Mouse (Mus musculus) kidney, adult 9 months (tissue): ENCODE measurements around the gene Pld1.

Experiments
- DNase-seq: peaks from one replicate; pipeline ENCODE4 v3.0.0; 2022

The Pld1 gene

DNA sequence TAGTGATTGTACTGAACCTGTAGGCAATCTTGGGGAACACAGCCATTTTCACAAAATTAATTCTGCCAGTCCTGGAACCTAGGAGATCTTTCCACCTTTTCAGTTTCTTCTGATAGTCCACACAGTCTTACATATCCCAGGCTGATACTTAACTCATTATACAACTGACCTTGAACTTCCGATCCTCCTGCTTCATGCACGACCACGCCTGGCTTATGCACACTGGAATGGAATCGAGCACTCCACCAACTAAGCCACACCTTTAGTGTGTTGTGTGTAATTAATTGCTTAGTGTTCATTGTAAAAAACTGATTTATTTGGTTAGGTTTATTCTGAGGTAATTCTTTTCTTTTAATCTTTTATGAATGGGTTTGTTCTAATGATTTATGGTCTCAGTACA lies 122.2 kb downstream of the Pld1 start:
- DNase-seq = no peak

GRCm38 (mm10) chr3:28061155-28061554 lies 122.7 kb downstream of the Pld1 start:
- no peak for DNase-seq

DNA sequence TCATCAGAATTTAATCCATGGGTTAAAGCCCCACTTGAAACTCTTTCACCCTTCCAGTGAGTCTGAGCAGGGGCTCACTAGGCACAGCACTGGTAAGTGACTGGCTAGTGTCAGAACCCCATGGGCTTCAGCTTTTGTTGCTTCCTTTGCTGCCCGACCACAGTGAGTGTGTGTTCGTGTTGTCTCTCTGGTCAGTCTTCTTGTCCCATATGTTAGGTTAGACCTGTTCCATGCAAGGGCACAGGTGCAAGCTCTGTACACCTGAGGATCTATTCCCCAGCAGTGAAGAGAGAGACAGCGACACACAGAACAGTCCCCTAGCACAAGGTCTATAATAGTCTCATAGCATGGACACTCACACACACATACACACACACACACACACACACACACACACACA lies 140.7 kb downstream of the Pld1 start:
- DNase-seq = no peak

DNA sequence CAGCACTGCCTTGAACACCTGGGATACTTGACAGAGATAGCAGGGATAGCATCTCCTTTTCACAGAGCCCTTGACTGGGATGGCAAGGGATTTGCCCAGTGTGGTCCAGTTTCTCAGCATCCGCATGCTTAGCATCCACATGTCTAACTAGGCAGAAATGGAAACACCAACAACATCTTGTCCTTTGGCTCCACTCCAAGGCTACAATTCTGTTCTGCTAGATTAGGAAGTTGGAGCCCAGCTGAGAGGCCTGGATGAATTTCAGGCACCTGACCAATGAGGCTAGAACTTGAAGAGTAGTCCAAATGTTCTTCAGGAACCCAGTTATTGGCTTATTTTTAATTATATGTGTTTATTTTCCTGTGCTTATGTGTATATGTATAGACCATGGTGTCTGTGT lies 141.6 kb downstream of the Pld1 start:
- no peak for DNase-seq

DNA sequence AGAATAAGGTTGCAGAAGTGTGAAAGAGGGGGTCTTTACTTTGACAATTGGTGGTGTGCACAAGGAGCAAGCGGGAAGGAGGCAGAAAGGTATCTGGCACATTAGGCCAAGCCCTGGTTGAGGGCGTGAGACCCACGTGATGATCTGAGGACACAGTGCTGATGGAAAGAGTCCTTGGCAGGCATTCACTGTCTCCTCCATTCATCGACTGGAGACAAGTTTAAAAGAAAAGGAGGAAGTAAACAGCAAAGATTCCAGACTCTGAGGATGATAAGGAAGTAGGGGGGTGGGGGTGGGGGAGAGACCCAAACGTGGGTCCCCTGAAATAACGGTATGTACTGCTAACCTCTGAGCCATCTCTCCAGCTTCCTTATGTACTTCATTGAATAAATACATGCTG lies 142.5 kb downstream of the Pld1 start:
- DNase-seq = no peak

GRCm38 (mm10) chr3:28083218-28083617 lies 144.7 kb downstream of the Pld1 start:
- DNase-seq = no peak

DNA sequence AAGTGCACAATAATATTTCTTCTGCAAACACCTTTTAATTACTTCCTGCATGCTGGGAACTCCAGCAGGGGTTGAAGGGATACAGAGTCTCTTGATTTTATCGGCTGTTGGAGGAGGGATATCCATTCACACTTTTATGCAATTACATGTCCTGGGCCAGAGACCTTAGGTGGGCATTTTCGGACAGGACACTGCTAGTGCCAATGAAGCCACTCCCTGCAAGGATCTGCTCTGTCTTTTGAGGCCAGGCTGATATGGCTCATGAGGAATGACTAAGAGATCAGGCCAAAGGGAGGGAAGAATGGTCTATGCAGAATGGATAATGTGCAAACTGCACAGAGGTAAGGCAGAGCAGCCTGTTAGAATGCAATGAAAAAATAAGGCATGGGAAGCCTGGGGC lies 145.8 kb downstream of the Pld1 start:
- DNase-seq = no peak

- no peak for DNase-seq
Observed at GRCm38 (mm10) chr3:28091296-28091695, 152.8 kb downstream of the Pld1 start.

DNA sequence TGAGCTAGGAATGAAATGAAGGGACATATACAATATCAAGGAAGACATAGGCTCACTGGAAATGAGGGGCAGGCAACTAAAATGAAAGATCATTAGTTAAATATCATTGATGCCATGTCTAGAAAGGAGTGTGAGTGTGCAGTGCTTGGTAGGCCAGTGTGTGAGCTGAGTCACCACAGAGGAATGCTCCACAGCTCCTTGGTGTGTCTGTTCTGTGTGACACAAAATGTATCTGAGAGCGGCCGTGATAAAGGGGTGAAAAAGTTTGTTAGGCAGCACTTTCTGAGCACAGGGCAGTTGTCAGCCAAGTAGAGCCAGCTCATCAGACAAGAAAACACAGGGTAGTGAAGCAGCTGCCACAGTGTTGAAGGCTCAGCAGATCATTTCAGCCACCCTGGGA lies 153.2 kb downstream of the Pld1 start:
- DNase-seq = no peak

DNA sequence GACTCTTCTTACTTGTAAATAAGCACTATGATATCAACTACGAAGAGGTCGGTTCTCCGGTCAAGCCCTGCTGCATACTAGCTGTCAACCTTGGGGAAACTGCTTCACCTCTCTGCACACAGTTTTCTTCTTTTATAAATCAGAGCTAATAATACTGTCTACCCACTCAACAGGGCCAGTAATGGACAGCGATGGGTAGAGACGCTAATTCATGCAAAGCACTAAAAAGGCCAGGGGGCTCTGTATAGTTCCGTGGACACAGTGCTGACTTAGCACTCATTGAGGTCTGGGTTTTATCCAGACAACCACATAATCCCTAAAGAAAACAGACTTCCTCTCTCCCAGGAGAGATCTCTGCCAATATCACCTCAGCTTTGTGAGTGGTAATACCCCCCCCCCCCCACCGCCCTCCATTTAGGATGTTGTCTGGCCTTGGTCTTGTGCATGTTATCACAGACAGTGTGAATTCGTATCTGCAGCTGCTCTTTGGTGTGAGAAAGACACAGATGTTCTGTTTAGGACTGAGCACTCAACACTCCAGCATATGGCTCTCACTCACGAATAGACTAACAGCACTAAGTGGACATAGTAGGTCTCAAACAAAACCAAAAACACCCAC lies 155.3 kb downstream of the Pld1 start:
- no peak for DNase-seq

- no peak for DNase-seq
Observed at GRCm38 (mm10) chr3:28095451-28095850, 157.0 kb downstream of the Pld1 start.

- no peak for DNase-seq
Observed at GRCm38 (mm10) chr3:28099175-28099574, 160.7 kb downstream of the Pld1 start.

- no peak for DNase-seq
Observed at GRCm38 (mm10) chr3:28104992-28105391, 166.5 kb downstream of the Pld1 start.

DNA sequence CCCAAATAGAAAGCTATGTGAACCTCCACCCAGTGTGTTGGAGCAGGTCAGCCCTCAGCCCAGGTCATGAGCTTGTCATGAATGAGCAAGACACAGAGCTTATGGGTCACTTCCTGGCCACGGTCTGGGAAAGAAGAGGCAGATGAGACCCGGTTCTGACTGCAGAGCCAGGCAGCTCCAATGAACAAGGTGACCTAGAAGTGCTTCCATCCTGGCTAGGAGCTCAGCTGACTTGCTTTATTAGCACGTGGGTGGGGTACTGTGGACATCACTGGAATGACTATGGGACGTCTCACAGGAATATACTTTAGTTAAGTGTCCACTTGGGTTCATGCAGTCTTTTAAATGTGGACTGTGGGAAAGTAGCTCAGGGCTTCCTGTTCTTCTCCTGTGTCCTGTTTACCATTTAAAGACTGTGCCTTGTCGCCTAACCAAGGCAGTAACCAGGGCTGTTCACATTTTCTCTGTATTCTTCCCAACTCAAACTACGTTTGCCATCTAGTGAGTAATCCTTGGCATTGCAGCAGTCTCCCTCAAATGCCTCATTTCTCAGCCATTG lies 169.0 kb downstream of the Pld1 start:
- peak; percentile 67 for DNase-seq

GRCm38 (mm10) chr3:28111516-28111915 lies 173.0 kb downstream of the Pld1 start:
- DNase-seq = peak; percentile 83

GRCm38 (mm10) chr3:28113881-28114280 lies 175.4 kb downstream of the Pld1 start:
- DNase-seq = no peak

GRCm38 (mm10) chr3:28141716-28142115 lies 203.2 kb downstream of the Pld1 start:
- DNase-seq = no peak

DNA sequence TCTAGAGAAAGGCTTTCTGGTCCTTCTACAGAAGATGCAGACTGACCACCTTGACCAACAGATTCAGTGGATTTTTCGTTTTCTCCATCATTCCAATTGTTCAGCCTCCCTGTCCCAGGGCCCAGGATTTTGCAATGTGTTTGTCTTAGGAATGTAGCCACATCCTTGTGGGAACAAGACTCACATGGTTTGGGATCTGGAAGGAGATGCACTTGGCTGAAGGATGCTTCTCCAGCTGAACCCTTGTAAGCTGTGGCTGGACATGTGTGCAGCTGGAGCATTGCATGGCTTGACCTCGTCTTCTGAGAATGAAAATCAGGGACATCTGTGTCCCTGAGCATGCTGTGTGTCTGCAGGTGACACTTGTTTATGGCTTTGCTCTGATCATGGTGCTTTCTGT lies 203.6 kb downstream of the Pld1 start:
- no peak for DNase-seq

DNA sequence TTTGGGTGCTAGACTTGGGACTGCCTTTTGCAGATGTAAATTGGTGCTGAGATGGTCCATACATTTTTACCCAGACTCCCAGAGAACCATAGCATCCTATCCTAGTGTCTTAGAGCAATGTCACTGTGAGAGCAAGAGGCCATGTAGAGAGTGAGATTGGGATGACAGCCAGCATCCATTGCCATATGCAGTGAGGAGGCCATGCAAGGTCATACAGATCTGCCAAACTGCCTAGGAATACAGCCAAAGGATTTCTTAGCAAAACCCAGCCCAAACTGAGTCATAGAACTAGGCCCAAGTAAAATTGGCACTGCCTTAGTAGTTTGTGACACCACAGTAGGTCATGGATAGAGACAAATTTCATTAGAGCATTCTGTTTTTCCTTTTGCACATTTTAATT lies 206.2 kb downstream of the Pld1 start:
- no peak for DNase-seq

- no peak for DNase-seq
Observed at GRCm38 (mm10) chr3:28145461-28145860, 207.0 kb downstream of the Pld1 start.

- DNase-seq = no peak
Observed at GRCm38 (mm10) chr3:28149656-28150256, 211.3 kb downstream of the Pld1 start.

GRCm38 (mm10) chr3:28158006-28158405 lies 219.5 kb downstream of the Pld1 start:
- no peak for DNase-seq

DNA sequence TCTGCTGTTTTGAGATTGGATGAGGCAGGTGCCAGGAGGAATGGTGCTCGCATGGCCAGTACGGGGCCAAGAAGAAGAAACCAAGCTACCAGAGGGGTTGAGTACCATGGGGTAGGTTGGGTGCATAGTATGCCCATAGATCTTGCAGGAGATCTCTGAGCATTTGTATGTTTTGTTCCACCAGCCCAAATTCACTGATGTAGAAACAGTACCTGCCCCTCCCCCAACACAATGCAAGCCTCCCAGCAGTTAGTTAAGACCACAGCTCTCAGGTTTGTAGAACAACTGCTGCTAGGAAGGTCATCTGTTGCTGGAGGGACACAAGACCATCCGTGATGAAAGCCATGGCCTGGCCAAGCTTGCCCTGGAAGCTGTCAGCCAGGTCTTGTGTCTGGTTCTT lies 220.4 kb downstream of the Pld1 start:
- DNase-seq = no peak

DNA sequence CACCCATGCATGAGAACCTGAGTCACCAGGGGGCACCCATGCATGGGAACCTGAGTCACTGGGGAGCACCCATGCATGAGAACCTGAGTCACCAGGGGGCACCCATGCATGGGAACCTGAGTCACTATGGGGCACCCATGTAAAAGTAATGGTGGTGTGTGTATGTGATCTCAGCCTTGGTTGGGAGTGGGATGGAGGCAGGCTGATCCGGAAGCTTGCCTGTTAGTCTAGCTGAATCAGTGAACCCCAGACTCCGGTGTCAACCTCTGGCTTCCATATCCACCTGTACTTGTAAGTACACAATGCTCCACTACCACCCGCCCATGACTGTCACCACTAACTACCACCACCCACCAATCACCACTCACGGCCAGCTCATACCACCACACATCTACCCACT lies 223.9 kb downstream of the Pld1 start:
- DNase-seq = no peak

DNA sequence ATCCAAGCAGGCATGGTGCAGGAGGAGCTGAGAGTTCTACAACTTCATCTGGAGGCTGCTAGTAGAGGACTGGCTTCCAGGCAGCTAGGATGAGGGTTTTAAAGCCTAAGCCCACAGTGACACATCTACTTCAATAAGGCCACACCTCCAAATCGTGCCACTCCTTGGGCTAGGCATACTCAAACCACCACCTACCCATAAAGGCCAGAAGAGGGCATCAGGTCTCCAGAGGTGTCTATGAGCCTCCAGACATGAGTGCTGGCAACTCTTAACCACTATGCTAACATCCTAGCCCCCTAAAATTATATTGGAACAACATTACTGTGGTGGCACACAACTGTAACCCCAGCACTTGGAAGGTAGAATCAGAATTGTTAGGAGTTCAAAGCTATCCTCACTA lies 226.2 kb downstream of the Pld1 start:
- DNase-seq = no peak
